Mouse (Mus musculus): Measurements from ENCODE around the gene Fam32a. TPM values are rescaled to one million over a fixed set of nuclear protein-coding genes. Genes with fewer than 3 reads are reported as not detected.

Gene Fam32a
- total RNA-seq, 2 experiments from 2014 or later = 8.8 to 11.9 TPM

DNA sequence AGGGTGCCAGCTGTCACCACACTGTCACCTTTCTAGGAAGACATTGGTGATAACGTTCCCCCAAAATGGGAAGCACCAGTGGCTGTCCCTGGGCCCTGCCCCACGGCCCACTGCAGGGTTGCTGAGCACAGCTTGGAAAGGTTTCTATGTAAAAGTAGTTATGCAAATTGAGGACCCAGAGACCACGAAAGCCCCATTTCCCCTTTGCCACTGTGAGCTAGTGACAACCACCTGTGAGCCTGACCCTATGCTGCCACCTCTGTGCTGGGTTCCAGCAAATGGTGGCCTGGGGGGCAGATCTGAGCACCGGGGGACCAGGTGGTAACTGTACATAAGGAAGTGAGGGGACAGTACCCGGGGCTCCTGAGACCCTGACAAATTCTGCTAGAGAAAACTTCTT, 54.3 kb downstream of the Fam32a start:
- DNase-seq = no peak

Other genes with a start within 250 kb of the Fam32a start
- under 1 TPM; 0.36 to 0.40 TPM for gene Cyp4f18, start 210.1 kb upstream of the Fam32a start, total RNA-seq (2021)
- not detected for gene Olfr372, start 178.5 kb upstream of the Fam32a start, total RNA-seq (2021)
- not detected for gene Olfr373, start 136.6 kb upstream of the Fam32a start, total RNA-seq (2021)
- gene Olfr374, start 112.7 kb upstream of the Fam32a start, total RNA-seq (2021) = not detected
- gene Tpm4, start 84.8 kb upstream of the Fam32a start, total RNA-seq (2021) = 10 to 100 TPM; 41.3 to 53.8 TPM
- gene Rab8a, start 58.5 kb upstream of the Fam32a start, total RNA-seq (2021) = 10 to 100 TPM in 1 of 2 experiments, 1 to 10 TPM in 1; 9.7 to 11.4 TPM
- gene Hsh2d, start 30.1 kb upstream of the Fam32a start, total RNA-seq (2021) = not detected
- gene Cib3, start 6.9 kb upstream of the Fam32a start, total RNA-seq (2021) = not detected
- not detected for gene Gm11034, start 6.1 kb upstream of the Fam32a start, total RNA-seq (2021)
- gene Ap1m1, start 20.3 kb downstream of the Fam32a start, total RNA-seq (2021) = 10 to 100 TPM; 21.0 to 22.2 TPM
- 1 to 10 TPM; 2.0 to 3.7 TPM for gene Gm10282, start 85.5 kb downstream of the Fam32a start, total RNA-seq (2021)
- 10 to 100 TPM; 16.1 to 17.4 TPM for gene Klf2, start 99.3 kb downstream of the Fam32a start, total RNA-seq (2021)
- 10 to 100 TPM; 22.7 to 23.9 TPM for gene Eps15l1, start 201.7 kb downstream of the Fam32a start, total RNA-seq (2021)
- gene Calr3, start 224.1 kb downstream of the Fam32a start, total RNA-seq (2021) = 1 to 10 TPM; 2.1 to 2.5 TPM
- 1 to 10 TPM; 2.9 to 3.2 TPM for gene 1700030K09Rik, start 224.2 kb downstream of the Fam32a start, total RNA-seq (2021)

All from gastrocnemius, postnatal 25 days (tissue).